Mouse (Mus musculus): ENCODE data around the gene Kif5a.

Kif5a gene

DNA sequence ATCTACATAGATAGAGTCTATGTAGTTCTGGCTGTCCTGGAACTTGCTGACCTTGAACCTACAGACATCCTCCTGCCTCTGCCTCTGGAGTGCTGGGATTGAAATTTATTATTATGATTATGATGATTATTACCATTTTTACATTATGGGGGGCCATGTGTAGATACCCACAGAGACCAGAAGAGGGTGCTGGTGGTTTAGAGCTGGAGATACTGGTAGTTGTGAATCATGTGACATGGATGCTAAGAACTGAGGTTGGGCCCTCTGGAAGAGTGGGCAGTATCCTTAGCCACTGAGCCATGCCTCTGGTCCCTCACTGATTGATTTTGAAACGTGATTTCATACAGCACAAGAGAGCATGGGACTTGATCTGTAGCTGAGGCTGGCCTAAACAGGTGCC, 76.7 kb downstream of the Kif5a start:
- TF ChIP-seq NANOG (IDR thresholded peaks at IDR 0.05; ENCODE audit: borderline replicate concordance, low read length) = no peak
- TF ChIP-seq CTCF (conservative IDR thresholded peaks at IDR 0.05; ENCODE audit: low read length) = peak; percentile 71
- no peak for TF ChIP-seq POU5F1 (IDR thresholded peaks at IDR 0.05; ENCODE audit: borderline replicate concordance, low read length)
- H3K4me3 ChIP-seq (replicated peaks; ENCODE audit: low read length) = no peak overlapping the region
- H3K4me1 ChIP-seq (replicated peaks; ENCODE audit: low read depth, low read length) = peaks cover 88% of the 10 kb centered on the region
- H3K9me3 ChIP-seq (ENCODE audit: low read length) = no peaks in the 10 kb centered on the region
- H3K36me3 ChIP-seq (ENCODE audit: insufficient read depth, low read length) = peaks cover 51% of the 10 kb centered on the region
- H3K27me3 ChIP-seq (ENCODE audit: insufficient read depth, low read length) = peaks cover 13% of the 10 kb centered on the region; the same call in 1 of the 2 replicates

GRCm38 (mm10) chr10:127185506-127185905, 77.6 kb downstream of the Kif5a start:
- peak overlapping the region; percentile 65 for H3K4me3 ChIP-seq (replicated peaks; ENCODE audit: low read length)
- peaks cover 41% of the 10 kb centered on the region for H3K36me3 ChIP-seq (ENCODE audit: insufficient read depth, low read length)
- TF ChIP-seq CTCF (conservative IDR thresholded peaks at IDR 0.05; ENCODE audit: low read length) (no peak), NANOG (IDR thresholded peaks at IDR 0.05; ENCODE audit: borderline replicate concordance, low read length) (no peak), POU5F1 (IDR thresholded peaks at IDR 0.05; ENCODE audit: borderline replicate concordance, low read length) (no peak)
- H3K9me3 ChIP-seq (ENCODE audit: low read length) = no peaks in the 10 kb centered on the region
- peaks cover 88% of the 10 kb centered on the region for H3K4me1 ChIP-seq (replicated peaks; ENCODE audit: low read depth, low read length)
- peaks cover 22% of the 10 kb centered on the region for H3K27me3 ChIP-seq (ENCODE audit: insufficient read depth, low read length)

DNA sequence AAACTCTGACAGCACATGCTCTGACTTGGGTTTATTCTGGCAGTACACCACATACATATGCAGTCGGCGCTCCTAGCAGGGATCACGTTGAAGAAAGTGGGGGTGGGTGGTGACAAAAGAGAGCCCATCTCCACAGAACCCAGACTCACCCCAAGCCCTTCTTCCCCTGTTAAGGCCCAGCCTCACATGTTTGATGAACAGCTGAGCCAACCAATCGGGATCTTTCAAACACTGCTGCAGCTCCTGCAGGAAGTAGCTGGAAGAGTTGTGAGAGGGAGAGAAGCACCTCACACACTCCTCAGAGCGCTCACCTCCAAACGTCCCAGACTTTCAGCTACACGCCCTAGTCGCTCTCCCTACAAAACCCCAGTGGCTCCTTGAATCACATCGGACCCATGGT, 78.0 kb downstream of the Kif5a start:
- Histone ChIP-seq H3K27me3 (ENCODE audit: insufficient read depth, low read length) (peaks cover 26% of the 10 kb centered on the region), H3K4me1 (replicated peaks; ENCODE audit: low read depth, low read length) (peaks cover 86% of the 10 kb centered on the region), H3K36me3 (ENCODE audit: insufficient read depth, low read length) (peaks cover 41% of the 10 kb centered on the region), H3K9me3 (ENCODE audit: low read length) (no peaks in the 10 kb centered on the region), H3K4me3 (replicated peaks; ENCODE audit: low read length) (peak overlapping the region; percentile 65)
- TF ChIP-seq POU5F1 (IDR thresholded peaks at IDR 0.05; ENCODE audit: borderline replicate concordance, low read length) (no peak), NANOG (IDR thresholded peaks at IDR 0.05; ENCODE audit: borderline replicate concordance, low read length) (no peak), CTCF (conservative IDR thresholded peaks at IDR 0.05; ENCODE audit: low read length) (no peak)

- Histone ChIP-seq H3K27me3 (ENCODE audit: insufficient read depth, low read length) (peaks cover 40% of the 10 kb centered on the region), H3K9me3 (ENCODE audit: low read length) (no peaks in the 10 kb centered on the region), H3K36me3 (ENCODE audit: insufficient read depth, low read length) (peaks cover 41% of the 10 kb centered on the region), H3K4me3 (replicated peaks; ENCODE audit: low read length) (peak overlapping the region; percentile 65), H3K4me1 (replicated peaks; ENCODE audit: low read depth, low read length) (peaks cover 86% of the 10 kb centered on the region)
- TF ChIP-seq CTCF (conservative IDR thresholded peaks at IDR 0.05; ENCODE audit: low read length) (no peak), NANOG (IDR thresholded peaks at IDR 0.05; ENCODE audit: borderline replicate concordance, low read length) (no peak), POU5F1 (IDR thresholded peaks at IDR 0.05; ENCODE audit: borderline replicate concordance, low read length) (no peak)
Measured at GRCm38 (mm10) chr10:127183759-127184158, 79.4 kb downstream of the Kif5a start.

GRCm38 (mm10) chr10:127182624-127183023, 80.5 kb downstream of the Kif5a start:
- no peak overlapping the region for H3K4me3 ChIP-seq (replicated peaks; ENCODE audit: low read length)
- H3K36me3 ChIP-seq (ENCODE audit: insufficient read depth, low read length) = peaks cover 41% of the 10 kb centered on the region
- no peaks in the 10 kb centered on the region for H3K9me3 ChIP-seq (ENCODE audit: low read length)
- TF ChIP-seq CTCF (conservative IDR thresholded peaks at IDR 0.05; ENCODE audit: low read length) (no peak), NANOG (IDR thresholded peaks at IDR 0.05; ENCODE audit: borderline replicate concordance, low read length) (no peak), POU5F1 (IDR thresholded peaks at IDR 0.05; ENCODE audit: borderline replicate concordance, low read length) (no peak)
- H3K27me3 ChIP-seq (ENCODE audit: insufficient read depth, low read length) = peaks cover 49% of the 10 kb centered on the region
- peaks cover 92% of the 10 kb centered on the region for H3K4me1 ChIP-seq (replicated peaks; ENCODE audit: low read depth, low read length)

DNA sequence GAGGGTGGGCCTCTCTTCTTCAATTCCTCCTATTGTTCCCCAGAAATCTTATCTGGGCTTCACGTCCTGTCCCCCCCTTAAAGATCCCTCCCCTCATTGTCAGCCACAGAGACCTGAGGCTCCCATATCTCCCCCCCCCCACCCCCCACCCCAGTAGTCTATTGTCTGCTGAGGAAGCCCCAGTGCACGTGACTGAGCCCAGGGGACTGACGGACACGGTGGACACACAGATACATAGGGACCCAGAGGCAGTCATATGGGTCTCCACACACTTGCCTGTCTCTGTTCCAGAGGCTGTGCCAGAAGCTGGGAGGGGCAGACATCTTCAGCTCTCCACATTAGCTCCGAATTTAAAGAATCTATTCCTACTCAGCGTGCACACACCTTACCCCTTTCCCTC, 81.6 kb downstream of the Kif5a start:
- peaks cover 92% of the 10 kb centered on the region for H3K4me1 ChIP-seq (replicated peaks; ENCODE audit: low read depth, low read length)
- H3K4me3 ChIP-seq (replicated peaks; ENCODE audit: low read length) = no peak overlapping the region
- H3K27me3 ChIP-seq (ENCODE audit: insufficient read depth, low read length) = peaks cover 46% of the 10 kb centered on the region
- H3K9me3 ChIP-seq (ENCODE audit: low read length) = no peaks in the 10 kb centered on the region
- H3K36me3 ChIP-seq (ENCODE audit: insufficient read depth, low read length) = peaks cover 35% of the 10 kb centered on the region
- no peak for TF ChIP-seq CTCF (conservative IDR thresholded peaks at IDR 0.05; ENCODE audit: low read length)
- no peak for TF ChIP-seq POU5F1 (IDR thresholded peaks at IDR 0.05; ENCODE audit: borderline replicate concordance, low read length)
- TF ChIP-seq NANOG (IDR thresholded peaks at IDR 0.05; ENCODE audit: borderline replicate concordance, low read length) = no peak

DNA sequence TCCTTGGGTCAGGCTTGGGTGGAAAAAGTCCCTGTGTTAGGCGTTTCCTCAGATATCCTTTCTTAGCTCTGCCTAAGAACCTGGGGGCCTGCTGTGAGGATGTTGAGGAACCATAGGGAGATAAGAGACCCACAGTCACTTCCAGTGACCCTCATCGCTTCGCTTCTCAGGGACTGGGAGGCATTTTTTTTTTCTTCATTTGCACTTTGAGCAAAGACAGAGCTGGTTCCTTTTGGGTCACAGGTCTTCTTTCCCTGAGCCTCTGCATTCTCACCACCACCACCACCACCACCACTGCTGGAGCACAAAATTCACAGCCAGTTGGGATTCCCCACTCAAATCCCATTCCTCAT, 82.5 kb downstream of the Kif5a start:
- no peak for TF ChIP-seq NANOG (IDR thresholded peaks at IDR 0.05; ENCODE audit: borderline replicate concordance, low read length)
- TF ChIP-seq POU5F1 (IDR thresholded peaks at IDR 0.05; ENCODE audit: borderline replicate concordance, low read length) = no peak
- TF ChIP-seq CTCF (conservative IDR thresholded peaks at IDR 0.05; ENCODE audit: low read length) = no peak
- peaks cover 96% of the 10 kb centered on the region for H3K4me1 ChIP-seq (replicated peaks; ENCODE audit: low read depth, low read length)
- peaks cover 46% of the 10 kb centered on the region for H3K27me3 ChIP-seq (ENCODE audit: insufficient read depth, low read length)
- peak overlapping the region; percentile 67 for H3K4me3 ChIP-seq (replicated peaks; ENCODE audit: low read length)
- peaks cover 26% of the 10 kb centered on the region for H3K36me3 ChIP-seq (ENCODE audit: insufficient read depth, low read length)
- no peaks in the 10 kb centered on the region for H3K9me3 ChIP-seq (ENCODE audit: low read length)

DNA sequence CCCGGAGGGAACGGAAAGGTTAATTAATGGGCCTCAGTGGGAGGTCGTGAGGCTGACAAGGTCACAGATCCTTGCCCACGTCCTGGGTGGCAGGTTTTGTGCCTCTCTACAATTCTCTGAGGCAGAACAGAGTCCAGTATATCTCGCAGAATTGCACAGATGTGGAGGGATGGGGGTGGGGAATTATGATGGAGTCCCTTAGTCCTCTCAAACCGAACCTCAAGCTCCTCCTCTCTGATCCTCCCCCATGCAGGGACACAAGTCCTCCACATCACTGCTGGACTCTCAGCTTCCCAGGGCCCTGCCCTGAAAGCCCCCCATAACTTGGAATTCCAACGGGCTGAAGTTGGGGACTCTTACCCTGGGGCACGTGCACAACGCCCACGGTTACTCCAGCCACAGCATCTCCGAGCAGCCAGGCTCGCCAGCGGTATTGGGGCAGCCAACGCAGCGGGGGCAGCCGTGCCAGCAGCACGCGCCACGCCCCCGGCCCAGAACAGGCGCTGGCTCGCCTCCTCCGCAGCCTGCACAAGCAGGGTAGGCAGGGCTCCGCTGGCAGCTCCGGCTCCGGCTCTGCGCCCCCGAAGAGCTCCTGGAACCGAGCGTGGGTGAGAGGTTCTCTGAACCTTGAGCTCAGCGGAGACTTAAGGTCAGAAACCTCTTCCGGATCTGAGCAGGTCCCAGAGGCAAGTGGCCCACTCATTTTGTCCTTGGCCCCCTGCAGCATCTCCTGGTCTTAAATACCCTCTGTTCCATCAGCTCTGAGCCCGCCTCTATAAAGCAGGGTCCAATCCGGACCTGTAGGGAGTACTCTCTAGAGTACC, 83.1 kb downstream of the Kif5a start, which contains the start of gene Slc26a10:
Gene Slc26a10 (minus strand): TSS at position 775 of the 824 bp plus-strand sequence.
- Histone ChIP-seq H3K9me3 (ENCODE audit: low read length) (no peaks in the 10 kb centered on the region), H3K4me3 (replicated peaks; ENCODE audit: low read length) (peak within 1 kb of the TSS; percentile 67), H3K4me1 (replicated peaks; ENCODE audit: low read depth, low read length) (peaks cover 90% of the 10 kb centered on the region), H3K36me3 (ENCODE audit: insufficient read depth, low read length) (peaks cover 21% of the 10 kb centered on the region), H3K27me3 (ENCODE audit: insufficient read depth, low read length) (peaks cover 46% of the 10 kb centered on the region)
- no peak for TF ChIP-seq NANOG (IDR thresholded peaks at IDR 0.05; ENCODE audit: borderline replicate concordance, low read length)
- TF ChIP-seq CTCF (conservative IDR thresholded peaks at IDR 0.05; ENCODE audit: low read length) = no peak
- no peak for TF ChIP-seq POU5F1 (IDR thresholded peaks at IDR 0.05; ENCODE audit: borderline replicate concordance, low read length)
